Mouse (Mus musculus) 3134 (cell line): Measurements from ENCODE around the gene Sin3b.
"Not testable (repeated sequence)": the region's sequence is repeated elsewhere in the genome, so short reads cannot be mapped to it uniquely, and the experiment has no call there.

Experiments used
- DNase-seq: peaks from one replicate; pipeline ENCODE4 v3.0.0-alpha.2; 2011; ENCODE audit warnings: low spot score; ENCODE audit not compliant: insufficient read length; ENCODE audit errors: extremely low read depth

Sin3b gene

DNA sequence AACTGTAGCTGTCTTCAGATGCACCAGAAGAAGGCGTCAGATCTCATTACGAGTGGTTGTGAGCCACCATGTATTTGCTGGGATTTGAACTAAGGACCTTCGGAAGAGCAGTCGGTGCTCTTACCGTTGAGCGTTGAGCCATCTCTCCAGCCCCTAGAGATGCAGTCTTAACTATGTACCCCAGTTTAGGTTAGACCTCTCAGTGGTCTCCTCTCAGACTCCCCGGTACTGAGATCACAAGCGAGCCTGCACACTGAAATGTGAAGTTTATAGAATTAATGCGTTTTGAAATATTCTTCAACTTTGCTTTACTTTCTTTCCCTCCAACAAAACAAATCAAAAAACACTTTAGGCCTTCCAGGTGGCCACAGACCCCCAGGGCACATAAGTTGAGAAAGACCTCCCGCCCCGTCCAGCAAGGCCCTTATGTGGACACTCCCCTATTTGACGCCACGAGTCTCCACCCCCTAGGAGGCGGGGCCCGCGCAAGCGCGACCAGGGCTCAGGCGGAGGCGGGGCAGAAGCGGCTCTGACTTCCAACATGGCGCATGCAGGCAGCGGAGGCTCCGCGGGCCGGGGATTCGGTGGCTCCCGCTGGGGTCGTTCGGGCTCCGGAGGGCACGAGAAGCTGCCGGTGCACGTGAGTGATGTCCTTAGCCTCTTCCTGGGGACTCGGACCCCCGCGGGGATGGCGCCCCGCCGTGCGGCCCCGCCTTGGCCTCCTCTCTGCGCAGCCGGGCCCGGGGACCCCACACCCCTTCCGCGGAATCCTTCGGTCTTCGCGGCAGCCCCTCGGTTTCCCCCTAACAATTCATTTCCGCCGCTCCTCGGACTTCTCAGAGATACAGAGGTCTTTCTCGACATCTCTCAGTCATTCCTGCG, at the start of gene Sin3b:
Gene Sin3b (plus strand): TSS at position 517 of the 882 bp plus-strand sequence.
- DNase-seq, result peak; percentile 92

GRCm38 (mm10) chr8:72674184-72674583, 48.9 kb upstream of the Sin3b start:
- DNase-seq, result no peak

- DNase-seq, result no peak
Observed at GRCm38 (mm10) chr8:72676436-72676835, 46.6 kb upstream of the Sin3b start.

GRCm38 (mm10) chr8:72676844-72677243, 46.2 kb upstream of the Sin3b start:
- DNase-seq, result not testable (repeated sequence)

DNA sequence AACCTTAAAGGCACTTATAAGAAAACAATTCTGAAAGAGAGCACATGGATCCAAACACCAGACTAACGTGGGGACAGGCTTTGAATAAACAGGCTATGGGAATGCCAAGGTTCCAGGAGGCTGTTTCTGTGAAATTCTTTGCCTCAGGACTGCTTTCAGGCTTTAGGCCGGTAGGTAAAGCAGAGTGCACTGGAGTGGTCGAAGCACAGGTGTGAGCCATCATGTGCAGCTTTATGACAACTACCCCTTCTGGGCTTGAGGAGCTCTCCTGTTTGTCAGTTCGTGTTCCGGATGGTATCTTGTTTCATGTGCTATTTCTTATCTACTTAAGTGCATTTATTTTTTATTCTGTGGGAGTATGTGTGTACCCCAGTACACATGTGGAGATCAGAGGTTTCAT, 45.8 kb upstream of the Sin3b start:
- DNase-seq, result no peak

- no peak for DNase-seq
Observed at GRCm38 (mm10) chr8:72680133-72680532, 43.0 kb upstream of the Sin3b start.

GRCm38 (mm10) chr8:72682051-72682687, 40.9 kb upstream of the Sin3b start:
- peak; percentile 57 for DNase-seq

DNA sequence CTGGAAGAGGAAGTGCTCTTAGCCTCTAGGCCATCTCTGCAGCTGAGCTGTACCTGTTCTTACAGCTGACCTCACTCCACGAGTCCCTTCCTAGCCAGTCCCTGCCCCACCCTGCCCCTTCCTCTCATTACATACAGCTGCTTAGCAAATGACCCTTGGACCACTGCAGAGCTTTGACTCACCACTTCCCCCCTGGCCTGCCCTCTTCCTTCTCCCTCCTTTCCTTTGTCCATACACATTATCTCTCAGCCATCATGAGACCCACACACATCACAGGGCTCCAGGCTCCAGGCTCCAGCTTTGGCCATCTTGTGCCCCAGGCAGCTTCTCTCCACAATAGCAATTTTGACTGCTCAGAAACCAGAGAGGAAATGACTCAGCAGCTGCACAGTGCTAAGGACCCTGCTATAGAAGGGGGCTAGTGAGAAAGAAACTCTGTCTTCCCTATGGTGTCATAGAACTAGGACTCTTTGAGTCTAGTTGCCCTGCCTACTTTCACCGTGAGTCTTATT, 40.0 kb upstream of the Sin3b start:
- peak; percentile 27 for DNase-seq

- DNase-seq, result not testable (repeated sequence)
Observed at GRCm38 (mm10) chr8:72683572-72684099, 39.4 kb upstream of the Sin3b start.

GRCm38 (mm10) chr8:72698349-72698926, 24.6 kb upstream of the Sin3b start:
- no peak for DNase-seq

DNA sequence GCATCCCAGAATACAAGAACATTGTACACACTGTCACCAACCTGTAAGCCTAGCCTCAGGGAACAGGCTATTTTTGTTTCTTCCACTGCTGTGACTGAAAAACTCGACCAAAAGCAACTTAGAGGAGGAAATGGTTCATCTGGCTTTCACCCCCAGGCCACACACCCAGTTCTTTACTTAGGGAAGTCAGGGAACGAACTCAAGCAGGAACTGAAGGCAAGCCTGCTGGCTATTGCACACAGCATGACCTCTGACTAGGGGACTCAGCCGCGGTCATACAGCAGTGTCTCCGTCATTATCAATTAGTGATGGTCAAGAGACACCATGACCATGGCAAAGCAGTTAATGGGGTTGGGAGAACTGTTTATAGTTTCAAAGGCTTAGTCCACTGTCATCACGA, 10.5 kb upstream of the Sin3b start:
- DNase-seq, result no peak

- no peak for DNase-seq
Observed at GRCm38 (mm10) chr8:72716594-72716993, 6.5 kb upstream of the Sin3b start.

DNA sequence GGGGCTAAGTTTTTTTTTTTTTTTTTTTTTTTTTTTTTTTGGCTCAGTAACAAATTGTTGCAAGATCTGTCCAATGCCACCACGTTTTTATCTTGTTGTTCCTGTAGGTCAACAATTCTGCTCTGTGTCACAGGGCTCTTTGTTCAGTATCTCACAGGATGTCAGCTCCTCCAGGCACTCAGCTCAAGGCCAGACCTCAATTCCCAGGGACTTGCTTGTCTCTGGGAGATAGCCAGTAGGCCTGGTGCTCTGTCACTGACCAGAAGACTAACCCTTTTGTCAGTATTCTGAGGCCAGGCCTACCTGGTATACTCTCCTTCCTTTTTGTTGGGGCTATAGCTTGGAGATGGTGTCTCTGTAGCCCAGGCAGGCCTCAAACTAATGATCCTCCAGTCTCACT, 2.5 kb upstream of the Sin3b start:
- DNase-seq, result no peak

GRCm38 (mm10) chr8:72723651-72724001, 541 bp downstream of the Sin3b start:
- peak; percentile 52 for DNase-seq

GRCm38 (mm10) chr8:72728636-72729035, 5.6 kb downstream of the Sin3b start:
- no peak for DNase-seq

DNA sequence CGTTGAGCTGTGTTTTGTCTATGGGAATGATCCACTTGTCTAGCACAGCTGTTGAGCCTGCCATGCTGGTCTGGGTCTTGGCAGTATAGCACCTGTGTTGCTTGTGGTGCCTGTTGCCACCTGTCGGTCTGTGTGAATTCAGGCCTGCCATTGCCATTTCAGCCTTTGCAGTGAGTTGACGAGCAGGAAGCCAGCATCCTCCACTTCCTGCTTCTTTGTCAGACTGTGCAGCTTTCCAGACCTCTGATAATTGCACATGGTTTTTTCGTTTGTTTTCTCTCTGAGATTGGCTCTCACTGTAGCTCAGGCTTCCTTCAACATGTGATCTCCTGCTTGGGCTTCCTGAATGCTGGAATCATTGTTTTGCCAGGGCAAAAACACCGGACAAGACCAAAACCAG, 11.9 kb downstream of the Sin3b start:
- DNase-seq, result no peak

DNA sequence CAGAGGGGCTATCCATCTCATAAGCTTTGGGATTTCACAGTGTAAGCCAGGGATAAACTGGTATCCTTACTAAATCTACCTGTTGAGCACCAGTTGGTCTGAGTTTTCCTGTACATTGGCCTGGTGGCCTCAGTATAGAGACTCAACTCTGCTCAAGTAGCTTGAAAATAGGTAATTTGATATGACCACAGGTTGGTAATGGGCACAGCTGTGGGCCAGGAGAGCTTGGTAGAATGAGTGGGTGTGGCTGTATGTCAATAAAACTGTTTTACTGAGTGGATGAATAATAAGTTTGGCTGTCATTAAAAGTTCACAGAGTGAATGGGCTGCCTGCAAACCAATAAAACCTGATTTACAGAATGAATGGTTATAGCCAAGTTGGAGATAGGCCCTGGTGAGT, 13.8 kb downstream of the Sin3b start:
- DNase-seq, result no peak

DNA sequence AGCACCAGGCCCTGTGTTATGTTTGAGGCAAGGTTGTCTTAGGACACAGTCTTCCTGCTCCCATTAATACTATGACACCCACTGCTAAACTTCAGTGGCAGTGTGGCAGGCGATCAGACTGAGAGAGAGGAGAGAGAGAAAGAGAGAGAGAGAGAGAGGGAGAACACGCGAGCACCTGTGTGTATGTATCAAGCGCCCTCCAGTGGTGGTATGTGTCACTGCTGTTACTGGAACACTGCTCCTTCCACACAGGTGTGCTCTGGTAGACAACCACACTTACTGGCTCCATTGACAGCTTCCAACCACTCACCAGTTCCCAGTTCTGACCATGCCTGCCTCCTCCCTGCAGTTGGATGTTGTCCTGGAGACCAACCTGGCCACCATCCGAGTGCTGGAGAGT, 23.0 kb downstream of the Sin3b start:
- DNase-seq, result no peak

- DNase-seq, result no peak
Observed at GRCm38 (mm10) chr8:72749846-72750245, 26.8 kb downstream of the Sin3b start.

DNA sequence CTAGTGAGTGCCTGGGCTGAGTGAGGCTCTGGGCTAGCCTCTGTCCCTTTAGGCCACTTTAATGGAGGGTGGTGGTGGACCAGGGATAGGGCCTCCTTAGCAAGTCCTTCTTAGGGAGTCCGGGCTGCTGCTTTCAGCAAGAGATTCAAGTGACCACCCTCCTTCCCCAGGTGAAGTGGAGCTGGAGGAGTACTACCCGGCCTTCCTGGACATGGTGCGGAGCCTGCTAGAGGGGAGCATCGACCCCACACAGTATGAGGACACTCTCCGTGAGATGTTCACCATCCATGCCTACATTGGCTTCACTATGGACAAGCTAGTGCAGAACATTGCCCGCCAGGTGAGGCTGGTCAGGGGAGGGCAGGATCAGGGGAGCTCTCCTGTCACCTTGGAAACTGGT, 27.2 kb downstream of the Sin3b start:
- DNase-seq, result no peak

DNA sequence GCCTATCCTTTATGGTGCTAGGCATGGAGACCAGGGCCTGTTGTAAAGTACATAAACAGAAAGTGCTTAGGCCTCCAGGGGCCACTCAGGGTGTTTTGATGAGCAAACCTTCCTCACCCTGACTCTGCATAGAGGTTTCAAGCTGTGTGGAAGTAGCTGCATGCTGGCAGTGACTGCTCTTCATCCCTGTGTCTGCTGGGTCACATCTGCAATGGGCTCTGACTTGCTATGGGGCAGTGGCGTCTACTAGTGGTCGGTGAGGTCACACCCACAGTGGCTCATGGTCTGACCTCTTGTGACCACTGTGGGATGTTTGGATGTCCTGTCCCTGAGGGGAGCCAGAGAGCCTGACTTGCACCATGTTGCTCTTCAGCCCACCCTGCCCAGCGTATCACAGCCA, 28.0 kb downstream of the Sin3b start:
- no peak for DNase-seq
